Mouse (Mus musculus): ENCODE results near the gene Lgr5. TPM values are rescaled to one million over a fixed set of nuclear protein-coding genes. Genes with fewer than 3 reads are reported as not detected.

Gene Lgr5
- total RNA-seq, 2 experiments from 2014 or later: not detected

- no peak for ATAC-seq (replicated peaks; ENCODE audit: poor library complexity)
These were observed 15.7 kb downstream of the Lgr5 start for GRCm38 (mm10) chr10:115571734-115572440.

- ATAC-seq (replicated peaks; ENCODE audit: poor library complexity): no peak
These were observed 16.3 kb downstream of the Lgr5 start for GRCm38 (mm10) chr10:115571317-115571716.

GRCm38 (mm10) chr10:115570577-115570976 lies 17.0 kb downstream of the Lgr5 start:
- ATAC-seq (replicated peaks; ENCODE audit: poor library complexity): no peak

- peak; percentile 74 for ATAC-seq (replicated peaks; ENCODE audit: poor library complexity)
These were observed 17.7 kb downstream of the Lgr5 start, which contains the start of gene A930009A15Rik for GRCm38 (mm10) chr10:115569712-115570491. Gene A930009A15Rik (plus strand): TSS chr10:115569986.

GRCm38 (mm10) chr10:115563961-115564360 lies 23.6 kb downstream of the Lgr5 start:
- ATAC-seq (replicated peaks; ENCODE audit: poor library complexity): no peak

GRCm38 (mm10) chr10:115562911-115563686 lies 24.5 kb downstream of the Lgr5 start:
- ATAC-seq (replicated peaks; ENCODE audit: poor library complexity): no peak

GRCm38 (mm10) chr10:115561136-115561880 lies 26.3 kb downstream of the Lgr5 start:
- ATAC-seq (replicated peaks; ENCODE audit: poor library complexity): no peak

GRCm38 (mm10) chr10:115556738-115557242 lies 30.8 kb downstream of the Lgr5 start:
- no peak for ATAC-seq (replicated peaks; ENCODE audit: poor library complexity)

GRCm38 (mm10) chr10:115555191-115555765 lies 32.3 kb downstream of the Lgr5 start:
- ATAC-seq (replicated peaks; ENCODE audit: poor library complexity): no peak

GRCm38 (mm10) chr10:115553352-115554113 lies 34.0 kb downstream of the Lgr5 start:
- no peak for ATAC-seq (replicated peaks; ENCODE audit: poor library complexity)

- no peak for ATAC-seq (replicated peaks; ENCODE audit: poor library complexity)
These were observed 36.5 kb downstream of the Lgr5 start for GRCm38 (mm10) chr10:115551069-115551468.

GRCm38 (mm10) chr10:115550253-115550652 lies 37.3 kb downstream of the Lgr5 start:
- no peak for ATAC-seq (replicated peaks; ENCODE audit: poor library complexity)

GRCm38 (mm10) chr10:115542917-115543316 lies 44.7 kb downstream of the Lgr5 start:
- ATAC-seq (replicated peaks; ENCODE audit: poor library complexity): no peak

- peak; percentile 72 for ATAC-seq (replicated peaks; ENCODE audit: poor library complexity)
These were observed 56.8 kb downstream of the Lgr5 start for GRCm38 (mm10) chr10:115530746-115531145.

GRCm38 (mm10) chr10:115529768-115530167 lies 57.8 kb downstream of the Lgr5 start:
- ATAC-seq (replicated peaks; ENCODE audit: poor library complexity): no peak

GRCm38 (mm10) chr10:115528892-115529291 lies 58.7 kb downstream of the Lgr5 start:
- ATAC-seq (replicated peaks; ENCODE audit: poor library complexity): no peak

- no peak for ATAC-seq (replicated peaks; ENCODE audit: poor library complexity)
These were observed 66.5 kb downstream of the Lgr5 start for GRCm38 (mm10) chr10:115521081-115521451.

- ATAC-seq (replicated peaks; ENCODE audit: poor library complexity): no peak
These were observed 67.1 kb downstream of the Lgr5 start for GRCm38 (mm10) chr10:115520200-115521080.

All from megakaryocyte progenitor cell, adult 5-6 weeks (primary cell).